Mouse (Mus musculus): Measurements from ENCODE around the gene Copz2. TPM values are rescaled to one million over a fixed set of nuclear protein-coding genes. Genes with fewer than 3 reads are reported as not detected.

Gene Copz2
- polyA plus RNA-seq, 1 experiment, result 120 TPM

DNA sequence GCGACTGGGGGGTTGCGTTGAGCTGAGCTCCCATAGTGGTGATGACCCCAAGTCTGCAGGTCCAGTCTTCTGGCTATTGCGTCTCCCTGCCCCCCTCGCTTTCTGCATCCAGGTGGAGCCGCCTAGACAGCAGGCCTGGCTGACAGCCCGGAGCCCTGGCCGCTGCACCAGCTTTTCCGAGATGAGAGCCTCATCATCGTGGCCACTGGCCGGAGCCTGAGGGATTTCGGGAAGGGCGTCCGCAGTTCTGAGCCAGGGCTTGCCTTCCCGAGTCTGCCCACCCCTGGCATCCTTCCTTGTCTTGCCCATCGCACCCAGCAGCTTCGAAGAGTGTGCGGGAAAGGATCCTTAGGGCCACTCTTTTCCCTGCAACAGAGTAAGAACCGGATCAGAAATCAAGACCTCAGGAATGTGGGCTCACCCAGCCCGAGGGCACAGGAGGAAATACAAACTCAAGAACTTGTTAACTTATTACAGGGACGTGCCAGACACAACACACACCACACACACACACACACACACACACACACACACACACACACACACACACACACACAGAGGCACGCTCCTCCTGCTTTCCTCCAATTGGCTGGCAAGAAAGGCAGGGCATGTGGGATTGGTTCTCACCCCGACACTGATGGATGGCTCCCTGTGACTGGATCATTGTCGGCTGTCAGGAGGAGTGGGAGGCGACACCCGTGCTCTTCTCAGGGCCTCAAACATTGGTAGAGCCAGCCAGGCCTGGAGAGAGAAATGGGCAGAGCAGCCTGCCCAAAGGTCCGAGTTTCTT lies 13.7 kb downstream of the Copz2 start:
- Histone ChIP-seq H3K27me3 (ENCODE audit: control insufficient read depth, insufficient read depth, insufficient read length) (no peaks in the 10 kb centered on the region), H3K4me3 (no peak overlapping the region), H3K4me2 (ENCODE audit: low read depth) (peak overlapping the region; percentile 72), H3K36me3 (ENCODE audit: control insufficient read depth, insufficient read depth) (no peaks in the 10 kb centered on the region), H3ac (ENCODE audit: control insufficient read depth, insufficient read length) (no peak overlapping the region), H3K79me2 (ENCODE audit: control insufficient read depth, insufficient read depth) (no peaks in the 10 kb centered on the region)
- TF ChIP-seq POLR2A (IDR thresholded peaks at IDR 0.05; ENCODE audit: insufficient read length, low read depth), result peak; percentile 53
- no peak for TF ChIP-seq REST (IDR thresholded peaks at IDR 0.05; ENCODE audit: insufficient read depth, insufficient read length)
- TF ChIP-seq TCF12 (IDR thresholded peaks at IDR 0.05; ENCODE audit: insufficient read depth, poor library complexity, severe bottlenecking), result no peak
- no peak for TF ChIP-seq MYOD1 (IDR thresholded peaks at IDR 0.05; ENCODE audit: control insufficient read depth in 1 of 3, insufficient read length in 2 of 3, low read depth in 2 of 3)

DNA sequence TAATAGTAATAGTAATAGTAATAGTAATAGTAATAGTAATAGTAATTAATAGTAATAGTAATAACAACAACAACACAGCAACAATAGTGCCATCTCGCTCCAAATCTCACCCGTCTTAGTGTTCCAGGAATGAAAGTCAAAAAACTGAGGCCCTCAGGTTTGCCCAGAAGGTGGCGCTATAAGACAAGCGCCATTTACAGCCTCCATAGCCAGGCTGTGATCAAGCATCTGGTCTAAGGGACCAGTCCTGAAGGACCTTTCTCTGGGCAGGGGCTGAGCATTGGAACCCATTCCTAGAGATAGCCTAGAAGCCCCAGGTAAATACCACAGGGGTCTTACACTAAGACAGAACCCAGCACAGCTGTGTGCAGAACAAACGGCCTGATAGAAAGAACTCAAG lies 17.5 kb downstream of the Copz2 start:
- Histone ChIP-seq H3ac (ENCODE audit: control insufficient read depth, insufficient read length) (no peak overlapping the region), H3K36me3 (ENCODE audit: control insufficient read depth, insufficient read depth) (no peaks in the 10 kb centered on the region), H3K4me3 (no peak overlapping the region), H3K4me2 (ENCODE audit: low read depth) (peak overlapping the region; percentile 24), H3K27me3 (ENCODE audit: control insufficient read depth, insufficient read depth, insufficient read length) (no peaks in the 10 kb centered on the region), H3K79me2 (ENCODE audit: control insufficient read depth, insufficient read depth) (no peaks in the 10 kb centered on the region)
- no peak for TF ChIP-seq USF1 (IDR thresholded peaks at IDR 0.05; ENCODE audit: low read depth)

DNA sequence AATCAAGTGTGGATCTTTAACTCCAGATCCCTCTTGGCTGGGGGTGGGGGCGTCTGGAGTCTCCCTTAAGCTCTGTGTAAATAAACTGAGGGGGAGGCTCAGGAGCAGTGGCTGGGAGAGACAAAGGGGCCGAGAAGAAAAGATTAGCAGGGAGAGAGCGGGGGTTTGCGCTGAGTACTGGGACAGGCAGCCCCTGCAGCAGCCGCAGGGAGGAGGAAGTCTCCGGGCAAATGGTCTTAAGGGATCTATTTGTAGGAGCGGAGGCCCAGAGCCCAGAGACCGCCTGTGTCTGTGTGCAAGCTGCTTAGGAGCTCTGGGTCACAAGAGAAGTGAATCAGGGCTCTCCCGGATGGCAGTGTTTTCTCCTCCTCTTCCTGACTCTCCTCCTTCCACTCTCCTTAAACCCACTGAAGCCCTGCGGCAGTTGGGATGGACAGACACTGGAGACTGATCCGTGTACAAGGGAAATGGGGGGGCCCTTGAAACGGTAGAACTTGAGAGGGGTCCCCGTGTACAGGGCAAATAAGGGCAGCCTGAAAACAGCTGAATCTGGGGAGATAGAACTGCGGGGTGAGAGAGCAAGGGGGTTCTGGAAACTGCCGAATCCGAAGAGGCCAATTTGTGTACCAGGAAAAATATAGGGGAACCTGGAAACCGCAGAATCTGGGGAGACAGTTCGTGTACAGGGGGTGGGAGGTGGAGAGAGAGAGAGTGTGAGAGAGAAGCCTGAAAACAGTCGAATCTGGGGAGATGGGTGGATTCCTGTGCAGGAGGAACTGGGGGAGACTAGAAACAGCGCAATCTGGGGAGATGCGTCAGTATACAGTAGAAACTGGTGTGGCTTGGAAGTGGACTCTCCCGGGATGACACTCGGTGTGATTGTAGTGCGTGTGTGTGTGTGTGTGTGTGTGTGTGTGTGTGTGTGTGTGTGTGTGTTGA lies 23.0 kb downstream of the Copz2 start:
- TF ChIP-seq POLR2A (IDR thresholded peaks at IDR 0.05; ENCODE audit: insufficient read length, low read depth), result no peak
- no peak for TF ChIP-seq SRF (IDR thresholded peaks at IDR 0.05; ENCODE audit: control insufficient read depth, insufficient read length, low read depth)
- TF ChIP-seq REST (IDR thresholded peaks at IDR 0.05; ENCODE audit: insufficient read depth, insufficient read length), result no peak
- no peak for TF ChIP-seq POLR2AphosphoS2 (IDR thresholded peaks at IDR 0.05; ENCODE audit: insufficient read length, low read depth)
- no peak for TF ChIP-seq TCF12 (IDR thresholded peaks at IDR 0.05; ENCODE audit: insufficient read depth, poor library complexity, severe bottlenecking)
- TF ChIP-seq MYOD1 (IDR thresholded peaks at IDR 0.05; ENCODE audit: control insufficient read depth in 1 of 3, insufficient read length in 2 of 3, low read depth in 2 of 3), result no peak
- TF ChIP-seq CEBPB (IDR thresholded peaks at IDR 0.05; ENCODE audit: insufficient read depth, poor library complexity, severe bottlenecking), result no peak
- no peak for TF ChIP-seq TCF3 (IDR thresholded peaks at IDR 0.05; ENCODE audit: insufficient read length, low read depth)
- TF ChIP-seq MAX (IDR thresholded peaks at IDR 0.05; ENCODE audit: low read depth), result no peak
- TF ChIP-seq E2F4 (IDR thresholded peaks at IDR 0.05; ENCODE audit: insufficient read depth), result no peak
- TF ChIP-seq MYOG (IDR thresholded peaks at IDR 0.05; ENCODE audit: control insufficient read depth in 1 of 3, insufficient read depth in 1 of 3, insufficient read length in 2 of 3, low read depth in 2 of 3), result no peak
- TF ChIP-seq USF1 (IDR thresholded peaks at IDR 0.05; ENCODE audit: low read depth), result no peak
- no peak overlapping the region for H3ac ChIP-seq (ENCODE audit: control insufficient read depth, insufficient read length)
- no peaks in the 10 kb centered on the region for H3K79me2 ChIP-seq (ENCODE audit: control insufficient read depth, insufficient read depth)
- H3K4me2 ChIP-seq (ENCODE audit: low read depth), result peak overlapping the region; percentile 72
- H3K27me3 ChIP-seq (ENCODE audit: control insufficient read depth, insufficient read depth, insufficient read length), result no peaks in the 10 kb centered on the region
- H3K36me3 ChIP-seq (ENCODE audit: control insufficient read depth, insufficient read depth), result no peaks in the 10 kb centered on the region
- peak overlapping the region; percentile 13 for H3K4me3 ChIP-seq

DNA sequence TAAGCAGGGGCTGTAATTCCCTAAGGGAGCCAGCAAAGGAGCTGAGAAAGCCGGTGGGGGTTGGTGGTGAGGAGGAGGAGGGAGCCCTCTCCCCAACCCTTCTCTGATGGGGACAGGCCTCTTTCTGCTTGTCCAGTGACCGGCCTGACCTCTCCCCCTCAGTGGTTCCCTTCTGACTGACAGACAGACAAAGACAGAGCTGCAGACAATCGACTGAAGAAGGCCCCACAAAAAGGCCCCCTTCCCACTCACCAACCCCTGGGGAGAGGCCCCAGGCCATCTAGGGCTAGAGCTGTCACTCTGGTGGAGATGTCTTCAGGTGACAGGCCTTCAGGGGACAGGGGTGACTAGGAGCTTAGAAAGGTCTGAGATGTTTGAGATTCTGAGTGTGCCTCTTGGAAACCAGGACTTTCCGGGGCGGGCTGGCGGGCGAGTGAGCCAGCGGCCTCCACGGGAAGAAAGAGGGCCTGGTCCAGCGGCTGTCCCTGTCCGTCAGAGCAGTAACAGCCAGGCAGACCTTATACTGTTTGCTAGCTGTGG lies 24.0 kb downstream of the Copz2 start:
- peak overlapping the region; percentile 72 for H3K4me2 ChIP-seq (ENCODE audit: low read depth)
- no peaks in the 10 kb centered on the region for H3K27me3 ChIP-seq (ENCODE audit: control insufficient read depth, insufficient read depth, insufficient read length)
- H3ac ChIP-seq (ENCODE audit: control insufficient read depth, insufficient read length), result no peak overlapping the region
- H3K4me3 ChIP-seq, result peak overlapping the region; percentile 13
- peak; percentile 36 for TF ChIP-seq POLR2A (IDR thresholded peaks at IDR 0.05; ENCODE audit: insufficient read length, low read depth)
- no peak for TF ChIP-seq E2F4 (IDR thresholded peaks at IDR 0.05; ENCODE audit: insufficient read depth)
- TF ChIP-seq MYOG (IDR thresholded peaks at IDR 0.05; ENCODE audit: control insufficient read depth in 1 of 3, insufficient read depth in 1 of 3, insufficient read length in 2 of 3, low read depth in 2 of 3), result peak in 2 of 3 experiments; percentile 20 to 52
- TF ChIP-seq TCF12 (IDR thresholded peaks at IDR 0.05; ENCODE audit: insufficient read depth, poor library complexity, severe bottlenecking), result peak; percentile 19
- TF ChIP-seq REST (IDR thresholded peaks at IDR 0.05; ENCODE audit: insufficient read depth, insufficient read length), result no peak
- TF ChIP-seq MYOD1 (IDR thresholded peaks at IDR 0.05; ENCODE audit: control insufficient read depth in 1 of 3, insufficient read length in 2 of 3, low read depth in 2 of 3), result peak; percentile 70 to 98 (median 97)
- peak; percentile 63 for TF ChIP-seq TCF3 (IDR thresholded peaks at IDR 0.05; ENCODE audit: insufficient read length, low read depth)
- no peaks in the 10 kb centered on the region for H3K79me2 ChIP-seq (ENCODE audit: control insufficient read depth, insufficient read depth)
- no peaks in the 10 kb centered on the region for H3K36me3 ChIP-seq (ENCODE audit: control insufficient read depth, insufficient read depth)

DNA sequence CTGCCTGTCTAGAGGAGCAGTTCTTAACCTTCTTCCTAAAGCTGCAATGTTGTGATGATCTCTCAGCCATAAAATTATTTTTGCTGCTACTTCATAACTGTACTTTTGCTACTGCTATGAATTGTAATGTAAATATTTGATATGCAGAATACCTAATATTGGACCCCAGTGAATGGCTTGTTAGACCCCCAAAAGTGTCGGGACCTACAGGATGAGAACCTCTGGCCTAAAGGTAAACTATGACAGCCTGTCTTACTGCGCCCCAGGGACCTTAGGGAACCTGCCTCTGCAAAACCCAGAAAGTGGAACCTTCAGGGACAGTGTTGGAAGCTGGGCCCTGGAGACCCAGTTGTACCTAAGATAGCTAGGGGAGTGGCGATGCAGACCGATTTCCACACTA lies 25.6 kb downstream of the Copz2 start:
- Histone ChIP-seq H3K36me3 (ENCODE audit: control insufficient read depth, insufficient read depth) (no peaks in the 10 kb centered on the region), H3ac (ENCODE audit: control insufficient read depth, insufficient read length) (no peak overlapping the region), H3K27me3 (ENCODE audit: control insufficient read depth, insufficient read depth, insufficient read length) (no peaks in the 10 kb centered on the region), H3K4me3 (no peak overlapping the region), H3K79me2 (ENCODE audit: control insufficient read depth, insufficient read depth) (no peaks in the 10 kb centered on the region), H3K4me2 (ENCODE audit: low read depth) (peak overlapping the region; percentile 70)
- no peak for TF ChIP-seq CEBPB (IDR thresholded peaks at IDR 0.05; ENCODE audit: insufficient read depth, poor library complexity, severe bottlenecking)
- no peak for TF ChIP-seq MYOD1 (IDR thresholded peaks at IDR 0.05; ENCODE audit: control insufficient read depth in 1 of 3, insufficient read length in 2 of 3, low read depth in 2 of 3)
- TF ChIP-seq POLR2AphosphoS2 (IDR thresholded peaks at IDR 0.05; ENCODE audit: insufficient read length, low read depth), result no peak
- no peak for TF ChIP-seq TCF3 (IDR thresholded peaks at IDR 0.05; ENCODE audit: insufficient read length, low read depth)
- no peak for TF ChIP-seq MYOG (IDR thresholded peaks at IDR 0.05; ENCODE audit: control insufficient read depth in 1 of 3, insufficient read depth in 1 of 3, insufficient read length in 2 of 3, low read depth in 2 of 3)
- no peak for TF ChIP-seq REST (IDR thresholded peaks at IDR 0.05; ENCODE audit: insufficient read depth, insufficient read length)
- TF ChIP-seq USF1 (IDR thresholded peaks at IDR 0.05; ENCODE audit: low read depth), result no peak
- TF ChIP-seq SRF (IDR thresholded peaks at IDR 0.05; ENCODE audit: control insufficient read depth, insufficient read length, low read depth), result no peak
- no peak for TF ChIP-seq TCF12 (IDR thresholded peaks at IDR 0.05; ENCODE audit: insufficient read depth, poor library complexity, severe bottlenecking)
- no peak for TF ChIP-seq MAX (IDR thresholded peaks at IDR 0.05; ENCODE audit: low read depth)
- no peak for TF ChIP-seq POLR2A (IDR thresholded peaks at IDR 0.05; ENCODE audit: insufficient read length, low read depth)
- no peak for TF ChIP-seq E2F4 (IDR thresholded peaks at IDR 0.05; ENCODE audit: insufficient read depth)
